Mouse (Mus musculus): ENCODE measurements around the gene Tll1. TPM values are rescaled to one million over a fixed set of nuclear protein-coding genes. Genes with fewer than 3 reads are reported as not detected.
"Not testable (repeated sequence)": the region's sequence is repeated elsewhere in the genome, so short reads cannot be mapped to it uniquely, and the experiment has no call there.

Gene Tll1
- total RNA-seq, 1 experiment from 2014 or later, result not detected

DNA sequence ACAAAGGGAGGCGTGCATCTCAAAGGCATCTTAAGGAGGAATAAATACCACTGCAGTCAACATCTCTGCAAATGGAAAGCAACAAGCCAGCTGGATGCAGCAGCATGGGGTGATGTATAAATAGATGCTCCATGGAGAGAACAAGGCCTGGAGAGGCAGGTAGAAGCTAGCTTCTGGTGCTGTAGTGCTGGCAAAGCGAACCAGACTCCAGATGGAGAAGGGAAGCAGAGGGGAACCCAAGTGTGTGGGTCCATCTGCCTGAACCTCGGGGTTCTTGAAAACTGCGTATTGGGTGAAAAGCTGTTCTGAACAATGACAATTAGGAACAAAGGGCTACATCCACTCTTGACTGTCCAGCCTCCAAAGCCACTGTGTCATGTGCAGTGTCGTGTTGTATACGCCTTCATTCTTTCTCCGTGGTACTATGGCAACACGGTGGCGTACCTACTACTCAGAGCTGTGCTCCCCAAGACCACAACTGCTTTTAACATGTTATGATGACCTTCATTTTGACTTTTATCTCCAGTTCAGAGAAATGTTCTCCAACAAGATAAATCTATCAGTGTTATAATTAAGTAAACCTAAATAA, 53.8 kb downstream of the Tll1 start:
- no peak for ATAC-seq (replicated peaks in 1 of 2; ENCODE audit: insufficient read depth in 1 of 2, low FRiP score in 2 of 2, low TSS enrichment in 1 of 2, low read depth in 1 of 2, poor library complexity in 2 of 2, severe bottlenecking in 2 of 2)

DNA sequence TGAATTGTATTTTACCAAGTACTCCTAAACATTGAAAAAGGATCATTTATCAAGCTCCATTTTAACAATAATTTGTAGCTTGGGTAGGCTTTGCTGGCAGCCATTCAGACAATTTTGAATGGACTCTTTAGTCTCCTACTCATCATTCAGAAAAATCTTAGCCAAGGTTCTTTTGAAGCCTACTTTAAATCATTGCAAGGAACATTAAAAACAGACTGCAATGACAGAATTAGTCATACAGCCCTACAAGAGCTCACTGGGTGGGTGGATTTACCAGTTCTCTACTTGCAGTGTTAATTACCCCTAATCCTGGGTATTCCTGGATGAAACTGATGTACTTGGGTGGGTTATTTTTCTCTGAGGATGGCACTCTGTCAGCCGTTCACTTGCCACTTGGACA, 69.5 kb downstream of the Tll1 start:
- no peak for ATAC-seq (replicated peaks in 1 of 2; ENCODE audit: insufficient read depth in 1 of 2, low FRiP score in 2 of 2, low TSS enrichment in 1 of 2, low read depth in 1 of 2, poor library complexity in 2 of 2, severe bottlenecking in 2 of 2)

- ATAC-seq (replicated peaks in 1 of 2; ENCODE audit: insufficient read depth in 1 of 2, low FRiP score in 2 of 2, low TSS enrichment in 1 of 2, low read depth in 1 of 2, poor library complexity in 2 of 2, severe bottlenecking in 2 of 2), result no peak
These were observed 98.9 kb downstream of the Tll1 start for GRCm38 (mm10) chr8:64107190-64107589.

- no peak for ATAC-seq (replicated peaks in 1 of 2; ENCODE audit: insufficient read depth in 1 of 2, low FRiP score in 2 of 2, low TSS enrichment in 1 of 2, low read depth in 1 of 2, poor library complexity in 2 of 2, severe bottlenecking in 2 of 2)
These were observed 132.7 kb downstream of the Tll1 start for GRCm38 (mm10) chr8:64073396-64073795.

DNA sequence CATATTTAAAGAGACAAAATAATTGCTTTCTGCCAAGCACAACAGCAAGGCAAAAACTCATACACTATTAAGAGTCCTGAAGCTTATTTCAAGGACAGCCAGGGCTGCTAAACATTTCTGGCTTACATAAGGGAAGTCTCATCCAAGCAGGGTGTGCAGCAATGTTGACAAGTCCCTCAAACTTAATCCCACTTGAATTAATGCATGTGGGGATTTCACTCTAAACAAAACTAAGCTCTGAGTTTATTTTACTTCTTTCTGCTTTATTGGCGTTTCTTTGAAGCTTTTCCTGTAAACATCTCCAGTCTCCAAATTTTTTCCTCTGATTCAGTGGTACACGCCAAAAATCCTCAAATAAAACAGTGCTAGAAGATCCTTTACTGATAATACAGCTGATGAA, 146.2 kb downstream of the Tll1 start:
- ATAC-seq (replicated peaks in 1 of 2; ENCODE audit: insufficient read depth in 1 of 2, low FRiP score in 2 of 2, low TSS enrichment in 1 of 2, low read depth in 1 of 2, poor library complexity in 2 of 2, severe bottlenecking in 2 of 2), result no peak

DNA sequence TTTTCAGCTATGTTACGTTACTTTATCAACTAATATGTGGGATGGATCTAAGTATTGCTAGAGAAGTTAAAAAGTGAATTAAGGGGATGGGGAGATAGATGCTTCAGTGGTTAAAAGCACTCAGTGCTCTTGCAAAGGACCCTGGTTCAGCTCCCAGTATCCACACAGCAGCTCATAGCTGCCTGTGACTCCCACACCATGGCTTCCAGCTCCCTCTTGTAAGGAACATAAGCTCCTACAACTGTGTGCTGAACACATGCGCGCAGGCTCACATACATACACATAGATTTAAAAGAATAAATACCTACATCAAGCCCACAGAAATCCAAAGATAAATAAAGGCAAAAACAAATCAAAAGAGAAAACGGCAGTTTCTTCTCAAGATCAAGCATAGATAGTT, 148.5 kb downstream of the Tll1 start:
- no peak for ATAC-seq (replicated peaks in 1 of 2; ENCODE audit: insufficient read depth in 1 of 2, low FRiP score in 2 of 2, low TSS enrichment in 1 of 2, low read depth in 1 of 2, poor library complexity in 2 of 2, severe bottlenecking in 2 of 2)

DNA sequence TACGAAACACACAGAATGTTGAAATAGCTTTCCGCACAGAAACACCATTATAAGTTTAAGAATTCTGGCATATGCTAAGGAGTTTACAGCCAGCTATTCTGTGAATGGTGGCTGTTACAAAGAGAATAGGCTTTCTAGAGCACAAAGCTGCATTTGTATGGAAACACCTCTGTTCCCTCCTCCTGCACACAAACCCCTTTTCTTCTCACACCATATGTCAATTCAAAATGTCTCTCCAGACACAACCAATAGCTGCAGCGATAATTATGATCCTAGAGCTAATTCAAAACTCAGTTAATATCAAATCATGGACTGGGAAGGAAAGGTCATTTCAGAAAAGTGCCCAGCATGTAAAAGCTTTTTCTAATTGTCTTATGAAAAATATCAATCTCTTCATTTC, 157.5 kb downstream of the Tll1 start:
- no peak for ATAC-seq (replicated peaks in 1 of 2; ENCODE audit: insufficient read depth in 1 of 2, low FRiP score in 2 of 2, low TSS enrichment in 1 of 2, low read depth in 1 of 2, poor library complexity in 2 of 2, severe bottlenecking in 2 of 2)

DNA sequence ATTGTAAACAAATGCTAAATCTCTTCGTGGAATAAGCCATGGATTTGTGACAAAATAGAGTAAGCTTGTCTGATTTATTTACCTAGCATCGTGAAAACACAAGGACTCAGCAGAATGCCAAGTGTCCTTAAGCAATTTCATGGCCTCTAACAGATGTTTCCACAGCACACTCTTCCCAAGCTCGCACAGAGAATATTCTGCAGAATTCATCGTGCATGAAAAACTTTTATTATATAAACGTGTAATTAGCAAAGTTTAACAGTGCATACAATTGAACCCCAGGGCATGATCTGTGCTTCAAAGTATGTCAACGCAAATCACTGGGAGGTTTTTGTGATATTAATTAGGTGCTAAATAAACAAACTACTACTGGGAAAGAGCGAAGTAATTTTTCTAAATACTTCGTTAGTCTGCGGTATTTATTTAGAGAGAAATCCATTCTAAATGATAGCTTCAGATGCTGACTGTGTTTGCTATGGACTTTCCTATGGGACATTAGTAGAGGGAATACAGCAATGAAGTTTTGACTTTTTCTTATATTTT, 158.0 kb downstream of the Tll1 start:
- no peak for ATAC-seq (replicated peaks in 1 of 2; ENCODE audit: insufficient read depth in 1 of 2, low FRiP score in 2 of 2, low TSS enrichment in 1 of 2, low read depth in 1 of 2, poor library complexity in 2 of 2, severe bottlenecking in 2 of 2)

- no peak for ATAC-seq (replicated peaks in 1 of 2; ENCODE audit: insufficient read depth in 1 of 2, low FRiP score in 2 of 2, low TSS enrichment in 1 of 2, low read depth in 1 of 2, poor library complexity in 2 of 2, severe bottlenecking in 2 of 2)
These were observed 164.7 kb downstream of the Tll1 start for GRCm38 (mm10) chr8:64041303-64041884.

GRCm38 (mm10) chr8:64030672-64031385, 175.2 kb downstream of the Tll1 start:
- ATAC-seq (replicated peaks in 1 of 2; ENCODE audit: insufficient read depth in 1 of 2, low FRiP score in 2 of 2, low TSS enrichment in 1 of 2, low read depth in 1 of 2, poor library complexity in 2 of 2, severe bottlenecking in 2 of 2), result no peak

DNA sequence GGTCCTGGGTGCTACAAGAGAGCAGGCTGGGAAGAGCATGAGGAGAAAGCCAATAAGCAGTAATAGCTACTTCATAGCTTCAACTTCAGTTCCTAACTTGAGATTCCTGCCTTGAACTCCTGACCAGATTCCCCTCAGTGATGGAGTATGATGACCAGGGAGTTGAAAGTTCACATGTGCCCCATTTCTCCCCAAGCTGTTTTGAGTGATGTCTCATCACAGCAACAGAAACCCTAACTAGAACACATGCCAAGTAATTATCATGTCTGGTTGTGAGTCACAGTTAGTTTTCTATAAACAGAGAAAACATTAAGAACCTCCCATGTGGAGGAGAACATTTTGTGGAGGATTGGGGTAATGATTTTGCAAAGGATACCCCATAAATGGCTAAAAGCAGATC, 176.0 kb downstream of the Tll1 start:
- ATAC-seq (replicated peaks in 1 of 2; ENCODE audit: insufficient read depth in 1 of 2, low FRiP score in 2 of 2, low TSS enrichment in 1 of 2, low read depth in 1 of 2, poor library complexity in 2 of 2, severe bottlenecking in 2 of 2), result no peak

GRCm38 (mm10) chr8:64029525-64029924, 176.5 kb downstream of the Tll1 start:
- no peak for ATAC-seq (replicated peaks in 1 of 2; ENCODE audit: insufficient read depth in 1 of 2, low FRiP score in 2 of 2, low TSS enrichment in 1 of 2, low read depth in 1 of 2, poor library complexity in 2 of 2, severe bottlenecking in 2 of 2)

DNA sequence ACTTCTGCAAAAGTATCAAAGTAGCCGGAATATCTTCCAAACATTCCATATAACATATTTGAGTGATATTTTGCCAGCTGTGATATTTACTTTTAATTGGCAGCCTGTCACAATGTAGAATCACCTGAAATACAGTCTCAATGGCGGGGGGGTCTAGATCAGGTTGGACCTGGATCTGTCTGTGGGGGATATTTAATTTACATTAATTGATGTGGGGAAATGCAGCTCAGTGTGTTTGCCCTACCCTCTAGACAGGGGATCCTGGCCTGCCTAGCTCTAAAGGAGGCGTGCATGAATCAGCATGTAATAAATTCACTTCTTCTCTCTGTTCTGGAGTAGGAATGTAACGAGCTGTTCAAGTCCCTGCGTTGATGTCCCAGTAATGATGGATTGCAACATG, 181.7 kb downstream of the Tll1 start:
- ATAC-seq (replicated peaks in 1 of 2; ENCODE audit: insufficient read depth in 1 of 2, low FRiP score in 2 of 2, low TSS enrichment in 1 of 2, low read depth in 1 of 2, poor library complexity in 2 of 2, severe bottlenecking in 2 of 2), result no peak

- ATAC-seq (replicated peaks in 1 of 2; ENCODE audit: insufficient read depth in 1 of 2, low FRiP score in 2 of 2, low TSS enrichment in 1 of 2, low read depth in 1 of 2, poor library complexity in 2 of 2, severe bottlenecking in 2 of 2), result peak; percentile 42 to 62; a peak in 3 of 4 replicates
These were observed 182.5 kb downstream of the Tll1 start for GRCm38 (mm10) chr8:64023579-64023978.

- no peak for ATAC-seq (replicated peaks in 1 of 2; ENCODE audit: insufficient read depth in 1 of 2, low FRiP score in 2 of 2, low TSS enrichment in 1 of 2, low read depth in 1 of 2, poor library complexity in 2 of 2, severe bottlenecking in 2 of 2)
These were observed 183.0 kb downstream of the Tll1 start for GRCm38 (mm10) chr8:64023027-64023426.

GRCm38 (mm10) chr8:63970612-63971391, 235.3 kb downstream of the Tll1 start:
- not testable (repeated sequence) for ATAC-seq (replicated peaks in 1 of 2; ENCODE audit: insufficient read depth in 1 of 2, low FRiP score in 2 of 2, low TSS enrichment in 1 of 2, low read depth in 1 of 2, poor library complexity in 2 of 2, severe bottlenecking in 2 of 2)

Data from hematopoietic stem cell, adult 5-6 weeks (primary cell).